Mouse (Mus musculus) limb, embryonic 14.5 days (tissue): ENCODE measurements around the gene Glipr2. TPM values are rescaled to one million over a fixed set of nuclear protein-coding genes. Genes with fewer than 3 reads are reported as not detected.
A peak's percentile ranks its signal among the peaks of the same experiment; 100 is the strongest.

Experiments used
- ATAC-seq: fragments of 200-750 bp; cut with Nextera tagmentation; 2 replicates; pipeline ENCODE4 v1.8.0; 2017; ENCODE audit warnings: low read depth, moderate number of reproducible peaks, moderate TSS enrichment; ENCODE audit not compliant: low FRiP score
- DNase-seq: peaks from one replicate; pipeline ENCODE4 v3.0.0-alpha.2; 2015; ENCODE audit warnings: low spot score
- H3K27ac ChIP-seq: fragments of 300-500 bp; sonication (generic); replicated peaks from 2 replicates; pipeline ENCODE4 v1.5.1; 2014; ENCODE audit warnings: low read depth, mild to moderate bottlenecking, low read length, moderate library complexity, mixed read lengths
- H3K27me3 ChIP-seq: fragments of 300-500 bp; sonication (generic); 2 replicates; pipeline ENCODE4 v1.6.1; 2014; ENCODE audit warnings: low read length, mixed read lengths; ENCODE audit not compliant: control insufficient read depth, insufficient read depth
- H3K36me3 ChIP-seq: fragments of 300-500 bp; sonication (generic); 2 replicates; pipeline ENCODE4 v1.6.1; 2014; ENCODE audit warnings: mild to moderate bottlenecking, low read length, moderate library complexity, mixed read lengths; ENCODE audit not compliant: control insufficient read depth, insufficient read depth
- H3K4me1 ChIP-seq: fragments of 300-500 bp; sonication (generic); 2 replicates; pipeline ENCODE4 v1.6.1; 2014; ENCODE audit warnings: antibody characterized with exemption, low read length, mixed read lengths; ENCODE audit not compliant: control insufficient read depth, insufficient read depth
- H3K4me2 ChIP-seq: fragments of 300-500 bp; sonication (generic); replicated peaks from 2 replicates; pipeline ENCODE4 v1.6.1; 2014; ENCODE audit warnings: low read depth, mild to moderate bottlenecking, low read length, moderate library complexity; ENCODE audit not compliant: severe bottlenecking
- H3K4me3 ChIP-seq: fragments of 300-500 bp; sonication (generic); replicated peaks from 2 replicates; pipeline ENCODE4 v1.5.1; 2014; ENCODE audit warnings: low read length
- H3K9ac ChIP-seq: fragments of 300-500 bp; sonication (generic); 2 replicates; pipeline ENCODE4 v1.6.1; 2014; ENCODE audit warnings: mild to moderate bottlenecking, low read depth, low read length, moderate library complexity; ENCODE audit not compliant: severe bottlenecking
- H3K9me3 ChIP-seq: fragments of 300-500 bp; sonication (generic); 2 replicates; pipeline ENCODE4 v1.6.1; 2016; ENCODE audit warnings: low read length; ENCODE audit not compliant: control insufficient read depth
- POLR2A ChIP-seq: fragments of 200-500 bp; IDR thresholded peaks from 2 replicates; pipeline ENCODE4 v1.8.0; 2012; ENCODE audit warnings: inconsistent platforms, mild to moderate bottlenecking, moderate library complexity, borderline replicate concordance; ENCODE audit not compliant: insufficient read depth, insufficient read length; ENCODE audit errors: extremely low read depth
- WGBS: fragments of 180-500 bp; shearing (Covaris S2); extraction: QIAGEN DNeasy Blood & Tissue Kit; methylation state at CpG from one replicate; pipeline ENCODE4 v1.1.7; 2014; 5-methylcytosine and 5-hydroxymethylcytosine counted together
- polyA plus RNA-seq, 2 experiments: library from polyadenylated mRNA; depleted of rRNA in 1 of 2; stranded (reverse) in 1 of 2; unstranded in 1 of 2; fragments of >200 nt; fragmentation: Nextera tagmentation in 1 of 2; extraction: Ambion mirVana in 1 of 2; gene quantifications; 2 replicates each; pipeline versions ENCODE4 v1.2.1 to v1.2.3; 2012 to 2014

Gene Glipr2
- polyA plus RNA-seq (2012; rRNA removed), result 67.0 and 71.9 TPM in 2 replicates
- polyA plus RNA-seq (2014; fragmentation: Nextera tagmentation; extraction: Ambion mirVana), result 108 and 121 TPM in 2 replicates

DNA sequence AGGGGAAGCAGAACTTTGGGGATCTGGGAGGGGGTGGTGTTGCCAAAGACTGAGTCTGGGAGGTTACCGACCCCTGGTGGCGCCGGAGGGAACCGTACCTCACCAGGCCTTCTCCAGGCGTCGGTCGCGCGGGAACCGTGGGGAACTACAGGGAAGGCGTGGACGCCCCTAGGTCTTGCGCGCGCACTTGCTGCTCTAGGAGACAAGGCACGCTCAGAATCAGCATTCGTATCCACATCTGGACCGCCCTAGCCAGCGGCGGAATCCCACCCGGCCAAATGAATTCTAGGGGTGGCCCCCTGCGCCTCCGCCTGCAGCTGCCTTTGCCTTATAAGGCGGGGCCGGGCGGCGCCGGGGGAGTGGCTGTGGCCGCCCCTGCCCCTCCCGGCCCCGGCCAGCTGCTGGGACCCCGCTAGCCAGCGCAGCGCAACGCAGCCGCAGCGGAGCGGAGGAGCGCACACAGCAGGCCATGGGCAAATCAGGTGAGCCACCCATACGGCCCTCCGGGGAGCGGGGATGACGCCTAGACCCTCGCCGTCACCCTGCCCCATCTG is at the start of gene Glipr2:
Gene Glipr2 (plus strand): TSS at position 110 of the 554 bp plus-strand sequence.
- peak; percentile 94 for ATAC-seq
- H3K4me1 ChIP-seq, result peaks cover 15% of the 10 kb centered on the region

GRCm38 (mm10) chr4:43918221-43918620 is 39.0 kb upstream of the Glipr2 start:
- no peaks in the 10 kb centered on the region for H3K4me1 ChIP-seq
- H3K27ac ChIP-seq, result no peak overlapping the region
- no peak for TF ChIP-seq POLR2A
- DNase-seq, result no peak
- no peak overlapping the region for H3K4me3 ChIP-seq
- peaks cover 35% of the 10 kb centered on the region for H3K36me3 ChIP-seq
- no peaks in the 10 kb centered on the region for H3K9me3 ChIP-seq
- ATAC-seq, result no peak
- 88% methylated on average over 5 of the region's 5 CpGs for WGBS
- no peak overlapping the region for H3K4me2 ChIP-seq
- H3K27me3 ChIP-seq, result no peaks in the 10 kb centered on the region
- no peak overlapping the region for H3K9ac ChIP-seq

More for the DNA sequence above, at the start of gene Glipr2:
- no peaks in the 10 kb centered on the region for H3K9me3 ChIP-seq
- WGBS, result under 1% methylated on average over 45 of the region's 45 CpGs
- peak within 1 kb of the TSS; percentile 64 for H3K4me2 ChIP-seq
- H3K9ac ChIP-seq, result peak within 1 kb of the TSS; percentile 53
- peak within 1 kb of the TSS; percentile 53 for H3K4me3 ChIP-seq
- TF ChIP-seq POLR2A, result no peak
- peak within 1 kb of the TSS; percentile 78 for H3K27ac ChIP-seq
- peak; percentile 92 for DNase-seq
- H3K36me3 ChIP-seq, result no peaks in the 10 kb centered on the region
- H3K27me3 ChIP-seq, result no peaks in the 10 kb centered on the region

- Histone ChIP-seq H3K9me3 (no peaks in the 10 kb centered on the region), H3K36me3 (peaks cover 43% of the 10 kb centered on the region), H3K4me2 (no peak overlapping the region), H3K27me3 (no peaks in the 10 kb centered on the region), H3K4me3 (no peak overlapping the region), H3K9ac (no peak overlapping the region), H3K4me1 (no peaks in the 10 kb centered on the region), H3K27ac (no peak overlapping the region)
- DNase-seq, result no peak
- TF ChIP-seq POLR2A, result no peak
- 98% methylated on average over 1 of the region's 1 CpGs for WGBS
- ATAC-seq, result no peak
Measured at GRCm38 (mm10) chr4:43920602-43921001, 36.6 kb upstream of the Glipr2 start.

- H3K9ac ChIP-seq, result no peak overlapping the region
- DNase-seq (no peak), ATAC-seq (no peak)
- H3K27me3 ChIP-seq, result no peaks in the 10 kb centered on the region
- no peak overlapping the region for H3K4me2 ChIP-seq
- H3K4me3 ChIP-seq, result no peak overlapping the region
- H3K9me3 ChIP-seq, result no peaks in the 10 kb centered on the region
- no peak overlapping the region for H3K27ac ChIP-seq
- H3K36me3 ChIP-seq, result peaks cover 72% of the 10 kb centered on the region
- no peaks in the 10 kb centered on the region for H3K4me1 ChIP-seq
- no peak for TF ChIP-seq POLR2A
- 84% methylated on average over 6 of the region's 6 CpGs for WGBS
Measured at GRCm38 (mm10) chr4:43925125-43925524, 32.1 kb upstream of the Glipr2 start.

GRCm38 (mm10) chr4:43925779-43926178 is 31.4 kb upstream of the Glipr2 start:
- peaks cover 73% of the 10 kb centered on the region for H3K36me3 ChIP-seq

More at GRCm38 (mm10) chr4:43925779-43926178, 31.4 kb upstream of the Glipr2 start:
- WGBS, result 17% methylated on average over 3 of the region's 3 CpGs
- DNase-seq, result peak; percentile 92
- Histone ChIP-seq H3K4me3 (no peak overlapping the region), H3K9me3 (no peaks in the 10 kb centered on the region), H3K4me1 (no peaks in the 10 kb centered on the region), H3K27me3 (no peaks in the 10 kb centered on the region), H3K4me2 (no peak overlapping the region), H3K27ac (no peak overlapping the region), H3K9ac (no peak overlapping the region)
- TF ChIP-seq POLR2A, result no peak
- peak; percentile 82; the same call in 1 of the 2 replicates for ATAC-seq
